Mouse (Mus musculus): Measurements from ENCODE around the gene Tenm3.
A peak's percentile ranks its signal among the peaks of the same experiment; 100 is the strongest.

GRCm38 (mm10) chr8:48865485-48865884 lies 21.7 kb upstream of the Tenm3 start:
- no peak for TF ChIP-seq CTCF (IDR thresholded peaks at IDR 0.05; ENCODE audit: low read depth)
- TF ChIP-seq EP300 (IDR thresholded peaks at IDR 0.05; ENCODE audit: low read depth), result 0 out of 2 replicates have a peak, but pooled peaks have one; percentile 20

Measured in liver, postnatal 0 days (tissue).